Mouse (Mus musculus) left cerebral cortex, postnatal 14 days (tissue): ENCODE results near the gene Mrpl50. TPM values are rescaled to one million over a fixed set of nuclear protein-coding genes. Genes with fewer than 3 reads are reported as not detected.

Source experiments
- total RNA-seq, 2 experiments: library from RNA; stranded (reverse); gene quantifications; 2 replicates each; pipeline ENCODE4 v1.2.3; 2021

The Mrpl50 gene
- total RNA-seq, 2 experiments from 2014 or later = 28.3 to 31.0 TPM

Other genes starting within 250 kb of the Mrpl50 start
- not detected for gene Acnat2, start 112.9 kb downstream of the Mrpl50 start, total RNA-seq
- 1 to 10 TPM; 1.1 to 1.3 TPM for gene Acnat1, start 47.2 kb downstream of the Mrpl50 start, total RNA-seq
- under 1 TPM in 1 of 2 experiments, not detected in 1; 0.27 TPM for gene Baat, start 14.5 kb downstream of the Mrpl50 start, total RNA-seq
- gene Zfp189, start 83 bp upstream of the Mrpl50 start, total RNA-seq = 10 to 100 TPM in 1 of 2 experiments, 1 to 10 TPM in 1; 8.4 to 17.0 TPM
- 1 to 10 TPM in 1 of 2 experiments, under 1 TPM in 1; 0.72 to 1.4 TPM for gene Aldob, start 28.5 kb upstream of the Mrpl50 start, total RNA-seq
- 10 to 100 TPM; 66.9 to 68.1 TPM for gene Tmem246, start 76.8 kb upstream of the Mrpl50 start, total RNA-seq
- 10 to 100 TPM; 64.3 to 70.4 TPM for gene Rnf20, start 110.9 kb upstream of the Mrpl50 start, total RNA-seq
- under 1 TPM; 0.47 to 0.75 TPM for gene Ppp3r2, start 160.9 kb upstream of the Mrpl50 start, total RNA-seq